Mouse (Mus musculus): Measurements from ENCODE around the gene Prr3. TPM values are rescaled to one million over a fixed set of nuclear protein-coding genes. Genes with fewer than 3 reads are reported as not detected.

Prr3 gene
- polyA plus RNA-seq (2015; fragmentation: Nextera tagmentation; extraction: Ambion mirVana): 11.1 and 12.2 TPM in 2 replicates

GRCm38 (mm10) chr17:35979401-35980362 is at the start of gene Prr3, which contains the start of gene Gnl1:
Prr3 (minus strand) TSS chr17:35980236.
Gnl1 (plus strand) TSS chr17:35979851.

GRCm38 (mm10) chr17:36020191-36021073 is 40.4 kb upstream of the Prr3 start, which contains the start of gene H2-T24:
H2-T24 (minus strand) TSS chr17:36020560.

GRCm38 (mm10) chr17:35969418-35970389 is 10.3 kb downstream of the Prr3 start, which contains the start of gene Abcf1:
Abcf1 (minus strand) TSS chr17:35969761.

MicroRNA genes within 50 kb of the gene (microRNA counts, 519-probe panel; counts per million panel counts)
- microRNA mmu-miR-877: not detected

Small RNAs within 50 kb of the gene (microRNA-seq; reads per million reads assigned to microRNA genes)
- 36.2 reads per million, percentile 36 among the genes with 10 or more reads in this experiment for gene Mir877

Other genes starting within 250 kb of the Prr3 start
- 165 and 168 TPM in 2 replicates for gene Ier3, start 158.6 kb downstream of the Prr3 start, polyA plus RNA-seq (2015; fragmentation: Nextera tagmentation; extraction: Ambion mirVana)
- 123 and 125 TPM in 2 replicates for gene Flot1, start 157.0 kb downstream of the Prr3 start, polyA plus RNA-seq (2015; fragmentation: Nextera tagmentation; extraction: Ambion mirVana)
- 388 and 491 TPM in 2 replicates for gene Tubb5, start 141.9 kb downstream of the Prr3 start, polyA plus RNA-seq (2015; fragmentation: Nextera tagmentation; extraction: Ambion mirVana)
- 2.9 and 3.6 TPM in 2 replicates for gene Mdc1, start 138.7 kb downstream of the Prr3 start, polyA plus RNA-seq (2015; fragmentation: Nextera tagmentation; extraction: Ambion mirVana)
- 29.7 and 38.5 TPM in 2 replicates for gene Nrm, start 118.9 kb downstream of the Prr3 start, polyA plus RNA-seq (2015; fragmentation: Nextera tagmentation; extraction: Ambion mirVana)
- 80.2 and 88.5 TPM in 2 replicates for gene Ppp1r18, start 114.6 kb downstream of the Prr3 start, polyA plus RNA-seq (2015; fragmentation: Nextera tagmentation; extraction: Ambion mirVana)
- 15.8 and 18.3 TPM in 2 replicates for gene Dhx16, start 100.4 kb downstream of the Prr3 start, polyA plus RNA-seq (2015; fragmentation: Nextera tagmentation; extraction: Ambion mirVana)
- 12.6 and 13.9 TPM in 2 replicates for gene 2310061I04Rik, start 82.8 kb downstream of the Prr3 start, polyA plus RNA-seq (2015; fragmentation: Nextera tagmentation; extraction: Ambion mirVana)
- gene Atat1, start 70.2 kb downstream of the Prr3 start, polyA plus RNA-seq (2015; fragmentation: Nextera tagmentation; extraction: Ambion mirVana): 19.0 and 19.2 TPM in 2 replicates
- 78.1 and 88.8 TPM in 2 replicates for gene Mrps18b, start 63.8 kb downstream of the Prr3 start, polyA plus RNA-seq (2015; fragmentation: Nextera tagmentation; extraction: Ambion mirVana)
- 13.6 and 15.3 TPM in 2 replicates for gene Ppp1r10, start 63.8 kb downstream of the Prr3 start, polyA plus RNA-seq (2015; fragmentation: Nextera tagmentation; extraction: Ambion mirVana)
- gene Abcf1, start 10.5 kb downstream of the Prr3 start, polyA plus RNA-seq (2015; fragmentation: Nextera tagmentation; extraction: Ambion mirVana): 44.1 and 56.8 TPM in 2 replicates
- gene Gnl1, start 385 bp downstream of the Prr3 start, polyA plus RNA-seq (2015; fragmentation: Nextera tagmentation; extraction: Ambion mirVana): 32.5 and 34.2 TPM in 2 replicates
- 2.4 and 2.6 TPM in 2 replicates for gene H2-T24, start 40.3 kb upstream of the Prr3 start, polyA plus RNA-seq (2015; fragmentation: Nextera tagmentation; extraction: Ambion mirVana)
- 31.2 and 41.0 TPM in 2 replicates for gene H2-T23, start 52.6 kb upstream of the Prr3 start, polyA plus RNA-seq (2015; fragmentation: Nextera tagmentation; extraction: Ambion mirVana)
- gene H2-T22, start 62.5 kb upstream of the Prr3 start, polyA plus RNA-seq (2015; fragmentation: Nextera tagmentation; extraction: Ambion mirVana): 32.7 and 34.7 TPM in 2 replicates
- 0.10 TPM in 1 of 2 replicates, not detected in the other for gene Gm6034, start 62.7 kb upstream of the Prr3 start, polyA plus RNA-seq (2015; fragmentation: Nextera tagmentation; extraction: Ambion mirVana)
- gene Gm11127, start 78.1 kb upstream of the Prr3 start, polyA plus RNA-seq (2015; fragmentation: Nextera tagmentation; extraction: Ambion mirVana): not detected in 2 replicates
- not detected in 2 replicates for gene Gm19684, start 141.4 kb upstream of the Prr3 start, polyA plus RNA-seq (2015; fragmentation: Nextera tagmentation; extraction: Ambion mirVana)
- not detected in 2 replicates for gene Gm7030, start 149.2 kb upstream of the Prr3 start, polyA plus RNA-seq (2015; fragmentation: Nextera tagmentation; extraction: Ambion mirVana)
- gene Gm8909, start 188.3 kb upstream of the Prr3 start, polyA plus RNA-seq (2015; fragmentation: Nextera tagmentation; extraction: Ambion mirVana): not detected in 2 replicates
- not detected in 2 replicates for gene H2-T3, start 210.1 kb upstream of the Prr3 start, polyA plus RNA-seq (2015; fragmentation: Nextera tagmentation; extraction: Ambion mirVana)

Measured in urinary bladder, postnatal 0 days (tissue).